Mouse (Mus musculus): ENCODE measurements at regions not wholly inside any gene's neighbourhood (a gene's known extent, or its start where the extent isn't known, plus 50 kb on each side); places are given as distances from the start of the nearest gene placed in this dataset.

GRCm38 (mm10) chr19:59564101-59564500, 105.9 kb downstream of the Emx2 start:
- TF ChIP-seq CTCF (IDR thresholded peaks at IDR 0.05; ENCODE audit: low read depth) (no peak), EP300 (IDR thresholded peaks at IDR 0.05; ENCODE audit: low read depth) (no peak)
